Mouse (Mus musculus) MEL (cell line): ENCODE measurements around the gene Mcidas.

ENCODE experiments used
- BHLHE40 ChIP-seq: IDR thresholded peaks from 2 replicates; pipeline ENCODE4 v1.6.1; 2012; ENCODE audit warnings: low read depth, mild to moderate bottlenecking, inconsistent platforms, low read length, improper control_type of control experiment, borderline replicate concordance
- CTCF ChIP-seq, 3 experiments: IDR thresholded peaks in 2 of 3; conservative IDR thresholded peaks in 1 of 3; 2 replicates each; pipeline ENCODE4 v1.5.1; 2011 to 2012; ENCODE audit warnings: low read length in 3 of 3, low read depth in 2 of 3, mild to moderate bottlenecking in 2 of 3, improper control_type of control experiment in 1 of 3, inconsistent platforms in 1 of 3, mixed read lengths in 1 of 3, moderate library complexity in 1 of 3; ENCODE audit not compliant: control insufficient read depth in 1 of 3, insufficient read depth in 1 of 3, poor library complexity in 1 of 3, severe bottlenecking in 1 of 3
- GATA1 ChIP-seq: IDR thresholded peaks from 2 replicates; pipeline ENCODE4 v1.6.1; 2011; ENCODE audit warnings: low read depth, low read length, improper control_type of control experiment
- HCFC1 ChIP-seq: IDR thresholded peaks from 2 replicates; pipeline ENCODE4 v1.6.1; 2012; ENCODE audit warnings: low read depth, mild to moderate bottlenecking, inconsistent platforms, low read length, improper control_type of control experiment, moderate library complexity
- MXI1 ChIP-seq: IDR thresholded peaks from 2 replicates; pipeline ENCODE4 v1.6.1; 2011; ENCODE audit warnings: mild to moderate bottlenecking, low read depth, low read length, improper control_type of control experiment
- POLR2A ChIP-seq, 2 experiments: IDR thresholded peaks; 2 replicates each; pipeline ENCODE4 v1.6.1; 2011 to 2012; ENCODE audit warnings: low read length in 2 of 2, mild to moderate bottlenecking in 2 of 2, control low read depth in 1 of 2, improper control_type of control experiment in 1 of 2, low read depth in 1 of 2, moderate library complexity in 1 of 2; ENCODE audit not compliant: control insufficient read depth in 1 of 2, insufficient read depth in 1 of 2, poor library complexity in 1 of 2
- RCOR1 ChIP-seq: IDR thresholded peaks from 2 replicates; pipeline ENCODE4 v1.6.1; 2012; ENCODE audit warnings: low read depth, mild to moderate bottlenecking, inconsistent platforms, low read length, improper control_type of control experiment
- SMC3 ChIP-seq: IDR thresholded peaks from 2 replicates; pipeline ENCODE4 v1.6.1; 2011; ENCODE audit warnings: low read depth, low read length, improper control_type of control experiment
- ZKSCAN1 ChIP-seq: IDR thresholded peaks from 2 replicates; pipeline ENCODE4 v1.6.1; 2012; ENCODE audit warnings: low read depth, mild to moderate bottlenecking, inconsistent platforms, low read length, improper control_type of control experiment, moderate library complexity

- TF ChIP-seq CTCF (IDR thresholded peaks at IDR 0.05 in 2 of 3, conservative IDR thresholded peaks at IDR 0.05 in 1 of 3; ENCODE audit: control insufficient read depth in 1 of 3, insufficient read depth in 1 of 3, low read depth in 2 of 3, low read length in 3 of 3, poor library complexity in 1 of 3, severe bottlenecking in 1 of 3), result no peak
- TF ChIP-seq GATA1, result no peak
- no peak for TF ChIP-seq SMC3
- TF ChIP-seq POLR2A (IDR thresholded peaks at IDR 0.05; ENCODE audit: control insufficient read depth in 1 of 2, insufficient read depth in 1 of 2, low read depth in 1 of 2, low read length in 2 of 2, poor library complexity in 1 of 2), result no peak
- no peak for TF ChIP-seq HCFC1
- no peak for TF ChIP-seq RCOR1
- TF ChIP-seq MXI1, result no peak
- no peak for TF ChIP-seq BHLHE40
- no peak for TF ChIP-seq ZKSCAN1
Observed at GRCm38 (mm10) chr13:112993531-112994152, at the start of gene Mcidas.
